ENCODE assay signal across 8 mouse cellular contexts in the genomic region with DNA sequence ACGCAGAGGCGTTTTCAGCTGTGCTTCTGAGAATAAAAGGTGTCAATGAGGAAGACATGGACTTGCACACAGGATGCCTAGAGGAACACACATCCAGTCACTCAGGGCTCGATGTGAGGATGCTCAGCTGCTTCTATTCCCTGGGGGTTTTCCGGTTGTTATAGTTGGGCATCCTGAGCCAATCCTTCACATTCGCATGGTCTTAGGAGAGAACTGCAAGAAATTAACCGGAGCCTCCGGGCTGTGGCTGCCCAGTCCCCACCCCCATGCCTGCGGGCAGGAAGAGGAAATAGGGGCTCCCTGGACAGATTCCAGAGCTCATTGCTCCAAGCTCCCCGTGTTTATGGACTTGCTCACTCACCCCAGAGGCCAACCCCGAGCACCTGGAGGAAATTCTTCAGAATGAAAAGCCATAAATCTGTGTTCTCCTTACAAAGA.
A peak's percentile ranks its signal among the peaks of the same experiment; 100 is the strongest.
DNase-seq lines count a peak whose midpoint lies in the region; ATAC-seq lines count a peak whose summit lies in the region.

No protein-coding gene starts in this region.

- intact Hi-C loops in left cerebral cortex, postnatal 4 days (cut with DNase I): no loop called here

- H3K36me3 ChIP-seq in liver, embryonic 13.5 days: no peaks in the 10 kb centered on the region
- H3K36me3 ChIP-seq in neural tube, embryonic 12.5 days: no peaks in the 10 kb centered on the region

- H3K9me3 ChIP-seq in liver, embryonic 13.5 days (replicated peaks): no peaks in the 10 kb centered on the region
- H3K9me3 ChIP-seq in neural tube, embryonic 12.5 days: no peaks in the 10 kb centered on the region

- H3K4me3 ChIP-seq in liver, embryonic 13.5 days (replicated peaks): 0 out of 2 replicates have a peak overlapping the region, but pooled peaks have one; percentile 10
- no peak overlapping the region for H3K4me3 ChIP-seq in neural tube, embryonic 12.5 days

- WGBS in liver, embryonic 13.5 days (ENCODE audit: insufficient replicate concordance): 12% methylated on average over 10 of the region's 10 CpGs
- WGBS in neural tube, embryonic 12.5 days: 23% methylated on average over 10 of the region's 10 CpGs

- no peak overlapping the region for H3K9ac ChIP-seq in liver, embryonic 13.5 days
- no peak overlapping the region for H3K9ac ChIP-seq in neural tube, embryonic 12.5 days

- peak overlapping the region; percentile 63 for H3K27ac ChIP-seq in liver, embryonic 13.5 days
- peak overlapping the region; percentile 50 for H3K27ac ChIP-seq in neural tube, embryonic 12.5 days

- peak; percentile 42 for ATAC-seq in inflammation-experienced regulatory T-cells, adult 6 months
- ATAC-seq in liver, embryonic 13.5 days (ENCODE audit: low read depth): no peak
- ATAC-seq in neural tube, embryonic 12.5 days (ENCODE audit: low FRiP score, low read depth): peak; percentile 41

- peak overlapping the region; percentile 41 for H3K4me2 ChIP-seq in liver, embryonic 13.5 days
- H3K4me2 ChIP-seq in neural tube, embryonic 12.5 days (replicated peaks): peak overlapping the region; percentile 33

- H3K4me1 ChIP-seq in liver, embryonic 13.5 days (replicated peaks): peaks cover 22% of the 10 kb centered on the region
- peaks cover 91% of the 10 kb centered on the region for H3K4me1 ChIP-seq in neural tube, embryonic 12.5 days

- H3K27me3 ChIP-seq in liver, embryonic 13.5 days: no peaks in the 10 kb centered on the region
- no peaks in the 10 kb centered on the region for H3K27me3 ChIP-seq in neural tube, embryonic 12.5 days (replicated peaks)

- peak; percentile 34 for DNase-seq in thymus, postnatal 14 days
- no peak for DNase-seq in thymus, postnatal 0 days (ENCODE audit: low spot score)
- DNase-seq in forelimb bud, embryonic 11.5 days (ENCODE audit: low read depth, low spot score): peak; percentile 79
- no peak for DNase-seq in liver, embryonic 13.5 days
- no peak for DNase-seq in gastrocnemius, adult 8-10 months (ENCODE audit: low spot score in 2 of 2)
- DNase-seq in left cerebral cortex, postnatal 4 days: no peak

Comparison
In these comparisons a context has a peak if more than half of its experiments do, and no peak if none do; other contexts are left out.
1. DNase-seq: peak in thymus, postnatal 14 days (single experiment) and forelimb bud, embryonic 11.5 days (single experiment); none in thymus, postnatal 0 days (single experiment), liver, embryonic 13.5 days (single experiment), gastrocnemius, adult 8-10 months (0 of 2) and left cerebral cortex, postnatal 4 days (single experiment).